Mouse (Mus musculus): Measurements from ENCODE around the gene Plxnb1.
A peak's percentile ranks its signal among the peaks of the same experiment; 100 is the strongest.

Gene Plxnb1

DNA sequence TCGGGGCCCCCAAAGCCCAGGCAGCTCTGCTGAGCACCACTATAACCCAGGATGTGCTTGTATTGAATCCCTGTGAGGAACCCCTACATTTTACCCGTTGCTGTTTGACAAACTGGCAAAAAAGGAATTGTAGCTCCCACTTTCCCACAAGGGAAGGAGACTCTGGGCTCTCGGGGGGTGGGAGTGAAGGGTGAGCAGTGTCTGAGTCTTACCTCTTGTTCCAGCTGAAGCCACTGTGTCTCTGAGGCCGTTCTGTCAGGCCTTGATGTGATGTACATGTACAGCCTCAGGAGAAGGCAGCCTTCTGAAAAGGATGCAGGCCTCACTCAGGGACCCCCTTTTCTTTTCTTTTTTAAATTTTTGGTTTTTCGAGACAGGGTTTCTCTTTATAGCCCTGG is 34.3 kb upstream of the Plxnb1 start:
- DNase-seq (ENCODE audit: low spot score) = no peak

GRCm38 (mm10) chr9:109068095-109068735 is 27.0 kb upstream of the Plxnb1 start:
- DNase-seq (ENCODE audit: low spot score) = no peak

DNA sequence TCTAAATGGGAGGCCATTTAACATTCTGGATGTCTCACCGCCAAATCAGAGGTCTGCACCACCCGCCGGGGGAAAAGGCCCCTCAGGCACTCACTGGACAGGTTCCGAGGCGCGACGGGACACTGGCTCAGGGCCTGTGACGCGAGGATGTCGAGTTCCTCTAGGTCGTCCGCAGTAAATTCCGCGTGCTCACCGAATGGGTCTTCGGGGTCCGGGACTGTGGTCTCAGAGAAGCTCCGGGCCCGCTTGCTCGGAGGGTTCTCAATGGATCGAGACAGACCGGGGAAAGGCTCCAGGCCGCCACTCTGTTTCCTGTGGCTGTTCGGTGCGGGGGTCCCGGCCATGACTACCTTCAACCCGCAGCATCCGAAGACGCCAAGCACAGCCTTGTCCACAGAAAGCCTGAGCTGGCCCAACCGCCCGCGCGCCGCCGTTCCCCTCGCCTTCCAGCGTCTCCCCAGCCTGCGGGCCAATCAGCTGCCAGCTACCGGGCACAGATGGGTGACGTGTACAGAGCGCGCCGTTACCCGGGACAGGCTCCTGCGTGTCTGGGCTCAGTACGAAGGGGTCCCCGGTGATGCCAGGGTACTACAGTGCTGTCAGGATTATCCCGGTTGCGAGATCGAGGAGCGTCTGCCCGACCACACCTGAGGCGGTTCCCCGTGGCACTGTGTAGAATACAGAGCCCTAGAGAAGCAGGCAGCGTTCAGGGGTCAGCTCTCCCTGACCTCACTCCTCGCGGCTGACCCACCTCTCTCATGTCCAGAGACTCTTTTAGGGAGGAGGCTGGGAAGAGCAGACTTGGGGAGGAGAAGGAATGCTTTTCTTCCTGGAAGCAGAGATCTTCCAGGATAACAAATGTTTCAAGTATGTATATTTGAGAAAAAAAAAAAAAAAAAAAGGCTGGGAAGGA is 21.3 kb upstream of the Plxnb1 start, which contains the start of gene Atrip:
TSS of gene Atrip (minus strand) at position 464 of the 913 bp plus-strand sequence.
- peak; percentile 90 for DNase-seq (ENCODE audit: low spot score)

DNA sequence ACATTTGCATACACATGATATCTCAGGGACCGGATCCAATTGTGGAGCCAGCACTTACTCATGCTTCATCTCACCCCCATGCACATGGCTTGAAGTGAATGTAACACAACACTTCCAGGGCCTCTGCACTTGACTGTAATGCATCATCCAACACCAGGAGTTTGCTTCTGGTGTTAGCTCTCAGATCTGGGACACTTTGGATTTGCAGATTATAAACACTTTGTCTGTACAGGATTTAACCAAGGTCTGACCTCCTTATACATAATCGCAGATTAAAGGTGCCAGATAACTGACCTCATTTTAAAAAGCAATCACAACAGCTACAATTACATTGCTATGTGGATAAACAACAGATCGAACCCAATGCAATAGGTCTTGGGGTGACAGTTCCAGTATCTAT is 14.7 kb upstream of the Plxnb1 start:
- no peak for DNase-seq (ENCODE audit: low spot score)

GRCm38 (mm10) chr9:109081749-109082123 is 13.5 kb upstream of the Plxnb1 start:
- DNase-seq (ENCODE audit: low spot score) = no peak

DNA sequence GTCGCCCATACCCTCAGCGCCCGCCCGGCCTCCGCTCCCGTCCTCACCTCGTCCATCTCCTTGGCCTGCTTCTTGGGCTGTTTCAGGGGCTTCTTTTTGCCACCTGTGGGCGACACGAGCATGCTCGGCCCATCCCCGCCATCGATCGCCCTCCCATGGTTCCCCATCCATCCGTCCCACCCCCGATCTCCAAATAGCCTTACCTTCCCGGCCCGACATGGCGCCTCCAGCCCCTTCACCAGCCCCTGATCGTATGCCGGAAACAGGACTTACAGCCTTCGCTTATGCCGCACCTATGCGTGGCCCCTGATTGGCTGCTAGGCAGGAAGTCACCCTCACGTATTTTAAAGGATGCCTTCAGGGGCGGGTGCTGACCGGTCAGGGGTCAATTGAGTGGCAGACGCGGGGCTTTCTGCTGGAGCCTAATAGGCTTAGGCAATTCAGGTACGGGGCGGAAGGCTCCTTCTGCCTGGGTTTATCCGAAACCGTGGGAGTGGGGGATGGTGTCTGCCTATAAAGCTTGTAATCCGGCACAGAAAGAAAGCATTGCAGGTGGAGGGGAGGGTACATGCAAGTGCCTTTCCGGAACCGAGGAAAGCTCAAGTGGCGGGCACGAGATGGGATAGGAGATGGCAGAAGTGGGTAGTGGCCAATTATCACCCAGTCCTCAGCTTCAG is 12.9 kb upstream of the Plxnb1 start, which contains the start of the genes Ccdc51 and Tma7:
TSS of gene Ccdc51 (plus strand) at position 370 of the 677 bp plus-strand sequence.
TSS of gene Tma7 (minus strand) at position 464 of the 677 bp plus-strand sequence.
- peak; percentile 68 for DNase-seq (ENCODE audit: low spot score)

- DNase-seq (ENCODE audit: low spot score) = no peak
Measured at GRCm38 (mm10) chr9:109084922-109085321, 10.3 kb upstream of the Plxnb1 start.

- DNase-seq (ENCODE audit: low spot score) = peak; percentile 47
Measured at GRCm38 (mm10) chr9:109087987-109088386, 7.2 kb upstream of the Plxnb1 start.

DNA sequence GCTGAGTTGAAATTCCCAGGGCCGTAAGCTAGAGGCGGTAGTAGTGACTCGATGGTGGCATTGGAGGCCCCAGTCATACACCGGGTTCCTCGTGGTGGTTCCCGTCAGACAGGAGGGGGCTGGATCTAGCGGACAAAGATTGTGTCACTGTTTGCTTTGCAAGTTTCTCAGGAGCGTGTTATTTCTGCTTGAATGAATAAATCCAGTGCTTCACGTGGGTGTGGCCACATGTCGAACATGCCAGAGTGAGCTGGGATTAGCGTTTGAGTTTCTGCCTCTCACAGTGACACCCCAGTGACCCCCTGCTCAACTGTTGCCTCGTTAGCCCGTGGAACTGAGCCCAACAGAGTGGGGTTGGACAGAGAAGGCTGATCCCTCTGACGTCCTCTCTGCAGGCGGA is 4.7 kb upstream of the Plxnb1 start:
- peak; percentile 29 for DNase-seq (ENCODE audit: low spot score)

GRCm38 (mm10) chr9:109091802-109092201 is 3.4 kb upstream of the Plxnb1 start:
- no peak for DNase-seq (ENCODE audit: low spot score)

DNA sequence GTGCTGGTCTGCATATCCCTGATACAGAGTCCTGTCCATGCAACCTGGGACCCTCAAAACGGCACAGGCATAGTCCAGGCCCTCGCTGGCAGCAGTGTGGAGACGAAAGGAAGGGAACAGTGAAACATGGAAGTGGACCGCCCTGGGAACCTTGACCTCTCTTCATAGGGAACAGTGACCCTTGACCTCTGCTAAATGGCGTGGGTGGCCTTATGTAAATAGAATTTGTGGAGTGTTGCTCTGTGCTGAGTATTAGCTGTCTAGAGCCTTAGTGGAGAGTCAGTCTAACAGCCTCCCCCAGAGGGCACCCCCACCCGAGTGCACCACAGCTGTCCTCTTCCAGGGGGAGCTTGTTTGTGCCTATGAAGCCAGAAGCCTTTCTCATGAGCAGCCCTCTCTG is 2.4 kb upstream of the Plxnb1 start:
- no peak for DNase-seq (ENCODE audit: low spot score)

GRCm38 (mm10) chr9:109093786-109094552 is 1.2 kb upstream of the Plxnb1 start:
- no peak for DNase-seq (ENCODE audit: low spot score)

GRCm38 (mm10) chr9:109094553-109095136 is 544 bp upstream of the Plxnb1 start:
- no peak for DNase-seq (ENCODE audit: low spot score)

DNA sequence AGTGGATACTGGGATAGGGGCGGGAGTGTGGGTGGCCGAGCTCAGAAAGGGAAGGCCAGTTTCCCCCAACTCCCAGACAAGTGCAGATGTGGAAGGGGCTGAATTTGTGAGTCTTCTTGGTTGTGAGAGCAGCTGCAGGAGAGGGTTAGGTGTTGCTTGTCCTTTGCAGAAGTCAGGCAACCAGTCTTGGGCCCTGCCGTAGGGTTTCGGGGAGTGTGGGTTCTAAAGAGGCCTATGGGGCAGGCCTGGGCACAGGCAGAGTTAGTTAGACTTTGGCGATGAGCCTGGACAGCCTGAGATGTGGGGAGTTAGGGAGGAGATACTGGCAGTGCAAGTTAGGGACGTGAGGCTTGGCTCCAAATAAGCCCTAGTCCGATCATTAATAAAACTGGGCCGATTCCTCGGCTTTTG is 1.1 kb downstream of the Plxnb1 start:
- no peak for DNase-seq (ENCODE audit: low spot score)

DNA sequence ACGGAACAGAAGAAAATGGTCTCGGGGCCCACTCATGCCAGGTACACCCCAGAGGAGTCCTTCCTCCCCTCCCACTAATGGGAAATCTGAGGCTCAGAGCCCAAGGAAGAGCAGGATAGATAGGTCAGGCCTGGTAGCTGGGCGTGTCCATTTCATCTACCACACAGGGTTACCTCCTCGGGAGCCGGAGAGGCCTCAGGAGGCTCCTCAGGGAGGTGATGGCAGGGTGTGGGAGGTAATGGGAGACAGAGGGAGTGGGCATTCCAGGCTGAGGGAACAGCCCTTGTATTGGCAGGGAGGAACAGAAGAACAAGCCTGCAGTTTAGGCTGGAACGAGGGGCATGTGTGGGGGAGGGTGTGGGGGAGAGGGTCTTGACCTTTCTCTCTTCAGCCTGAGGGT is 1.7 kb downstream of the Plxnb1 start:
- no peak for DNase-seq (ENCODE audit: low spot score)

DNA sequence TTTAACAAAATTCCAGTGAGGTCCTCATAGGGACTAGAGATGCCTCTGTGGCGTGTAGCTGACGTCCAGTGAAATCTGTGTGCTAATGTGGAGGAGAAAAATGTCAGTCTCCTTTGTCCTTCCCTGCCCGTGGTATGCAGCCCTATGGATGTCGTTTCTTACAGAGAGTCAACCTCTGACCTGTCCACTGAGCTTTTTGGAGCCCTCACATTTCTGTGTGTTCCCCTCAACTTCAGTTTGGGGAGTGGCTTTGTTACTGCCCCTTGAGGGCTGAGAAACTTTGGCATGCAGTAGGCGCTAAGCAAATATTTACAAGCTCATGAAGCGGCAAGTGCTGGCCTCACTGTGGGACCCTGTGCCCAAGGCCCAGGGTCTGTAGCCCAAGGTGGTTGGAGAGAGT is 2.1 kb downstream of the Plxnb1 start:
- DNase-seq (ENCODE audit: low spot score) = no peak

DNA sequence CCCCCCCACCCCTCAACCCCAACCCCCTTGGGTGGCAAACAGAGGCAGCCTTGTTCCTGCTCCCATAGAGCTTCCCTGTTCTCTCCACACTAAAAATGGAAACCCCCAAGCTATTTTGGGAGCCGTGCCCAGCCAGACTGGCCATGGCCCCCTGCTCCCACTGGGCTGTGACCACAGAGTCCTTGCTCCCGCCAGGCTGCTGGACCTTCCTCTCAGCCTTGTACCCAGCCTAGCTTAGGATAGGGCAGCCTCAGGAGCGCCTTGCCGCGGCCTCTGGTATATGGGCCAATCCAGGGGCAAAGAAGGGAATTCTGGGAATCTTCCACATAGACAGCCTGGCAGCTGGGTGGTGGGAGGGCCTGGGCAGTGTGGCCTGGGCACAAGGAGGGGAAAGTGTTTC is 2.6 kb downstream of the Plxnb1 start:
- DNase-seq (ENCODE audit: low spot score) = no peak

DNA sequence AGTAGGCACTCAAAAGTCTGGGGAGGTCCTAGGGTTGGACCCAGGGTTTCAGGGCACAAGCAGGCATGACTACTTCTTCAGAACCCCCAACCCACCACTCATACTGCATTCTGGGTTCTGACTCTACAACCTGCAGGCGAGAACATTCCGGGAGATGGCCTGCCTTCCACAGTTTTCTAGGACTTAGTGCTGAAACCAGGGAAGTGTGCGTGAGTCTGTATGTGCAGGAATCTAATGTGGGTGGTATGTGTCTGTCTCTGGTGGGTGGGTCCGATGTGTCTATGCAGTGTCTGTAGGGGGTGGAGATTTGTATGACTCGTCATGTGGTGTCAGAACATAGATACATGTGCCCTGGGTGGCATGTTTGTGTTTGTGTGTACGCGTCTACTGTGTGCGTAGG is 3.2 kb downstream of the Plxnb1 start:
- no peak for DNase-seq (ENCODE audit: low spot score)

DNA sequence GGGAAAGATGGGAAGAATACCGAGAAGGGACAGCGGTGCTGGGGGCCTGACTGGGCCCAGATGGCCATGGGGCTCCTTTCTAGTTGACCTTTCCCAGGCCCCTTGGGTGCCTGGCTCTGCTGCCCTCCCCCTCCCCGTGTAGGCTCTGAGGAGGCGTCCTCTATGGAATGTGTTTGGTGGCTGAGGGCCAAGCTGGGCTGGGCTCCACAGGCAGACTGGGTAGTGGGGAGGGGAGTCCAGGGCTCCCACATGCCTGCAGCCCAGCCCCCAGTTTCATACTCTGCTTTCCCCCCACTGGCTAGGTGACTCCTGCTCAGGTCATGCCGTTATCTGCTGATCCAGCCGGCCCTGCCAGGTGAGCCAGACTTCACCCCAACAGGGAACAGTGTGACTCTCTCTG is 3.8 kb downstream of the Plxnb1 start:
- DNase-seq (ENCODE audit: low spot score) = no peak

GRCm38 (mm10) chr9:109100307-109100928 is 5.2 kb downstream of the Plxnb1 start:
- DNase-seq (ENCODE audit: low spot score) = no peak

DNA sequence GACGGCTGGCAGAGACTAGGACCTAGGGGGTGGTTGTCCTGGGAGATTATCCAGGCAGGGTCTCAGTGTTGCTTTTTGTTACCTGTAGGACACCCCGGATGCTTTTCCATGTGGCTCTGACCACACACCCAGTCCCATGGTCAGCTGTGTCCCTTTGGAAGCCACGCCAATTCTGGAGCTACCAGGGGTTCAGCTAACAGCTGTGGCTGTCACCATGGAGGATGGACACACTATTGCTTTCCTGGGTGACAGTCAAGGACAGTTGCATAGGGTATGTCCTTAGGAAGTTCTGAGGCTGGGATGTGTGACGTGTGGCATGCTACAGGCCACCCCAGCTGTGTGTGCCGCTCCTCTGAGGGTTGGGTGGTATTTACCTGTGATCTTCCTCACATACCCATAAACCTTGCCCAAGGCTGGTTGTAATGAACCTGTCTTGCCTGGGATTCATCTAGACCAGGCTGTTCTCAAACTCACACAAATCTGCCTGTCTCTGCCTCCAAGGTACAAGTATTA is 6.8 kb downstream of the Plxnb1 start:
- no peak for DNase-seq (ENCODE audit: low spot score)

Measured in urinary bladder, postnatal 25 days (tissue).